Mouse (Mus musculus) G1E (cell line): Measurements from ENCODE around the gene Sncb.

Experiments
- CTCF ChIP-seq: IDR thresholded peaks from 2 replicates; pipeline ENCODE4 v1.5.1; 2012; ENCODE audit warnings: low read depth, low read length, inconsistent platforms, mixed read lengths
- POLR2AphosphoS5 ChIP-seq: IDR thresholded peaks from 2 replicates; pipeline ENCODE4 v1.6.1; 2012; ENCODE audit warnings: low read depth, low read length, inconsistent platforms; ENCODE audit not compliant: insufficient replicate concordance

DNA sequence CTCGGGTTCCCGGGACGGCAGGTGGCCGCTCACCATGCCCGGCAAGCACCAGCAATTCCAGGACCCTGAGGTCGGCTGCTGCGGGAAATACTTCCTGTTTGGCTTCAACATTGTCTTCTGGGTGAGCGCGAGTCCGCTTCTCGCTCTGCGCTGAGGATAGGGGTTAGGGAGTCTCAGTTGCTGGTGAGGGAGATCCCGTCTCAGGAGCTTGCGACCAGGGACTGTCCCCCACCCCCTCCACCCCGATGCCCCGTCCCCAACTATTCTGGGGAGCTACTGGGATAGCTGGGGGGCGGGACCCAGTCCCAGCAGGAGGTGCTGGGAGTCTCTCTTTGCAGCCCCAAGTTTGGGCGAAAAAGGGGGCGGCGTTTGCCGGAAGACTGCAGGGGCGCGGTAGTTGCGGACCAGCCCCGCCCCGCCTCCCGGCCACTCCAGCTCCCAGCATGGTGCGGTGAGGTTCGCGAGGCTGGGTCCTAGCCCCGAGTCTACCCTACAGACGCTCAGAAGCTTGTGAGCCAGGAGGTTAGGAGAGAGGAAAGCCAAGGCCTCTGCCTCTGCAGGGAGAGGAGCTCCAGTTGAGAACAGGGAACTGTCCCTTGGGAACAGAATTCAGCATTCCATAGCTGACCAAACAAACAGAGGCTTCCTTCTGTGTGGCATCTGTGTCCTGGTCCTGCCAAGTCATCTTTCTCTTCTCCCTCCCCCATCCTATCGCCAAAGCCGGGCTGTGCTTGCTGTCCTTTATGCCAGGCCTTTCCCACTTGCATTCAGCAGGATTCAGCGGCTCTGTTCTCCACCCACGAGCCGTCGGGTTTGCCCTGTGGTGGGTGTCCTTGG is 23.4 kb upstream of the Sncb start:
- TF ChIP-seq CTCF (no peak), POLR2AphosphoS5 (no peak)
